ENCODE assay signal across 17 mouse cellular contexts in genomic region chr4:103005190-103005945, GRCm38 (mm10). TPM values are rescaled to one million over a fixed set of nuclear protein-coding genes. Genes with fewer than 3 reads are reported as not detected.
DNase-seq lines count a peak whose midpoint lies in the region; ATAC-seq and TF ChIP-seq lines count a peak whose summit lies in the region.
"Had no signal": no experiment of that assay in that cellular context is flagged by ENCODE, and none has a peak within 500 bp of the region (broad histone marks: within the 10 kb centered on the region; RNA-seq: fewer than 3 reads in every experiment).

No protein-coding gene starts in this region.

- no peaks in the 10 kb centered on the region for H3K9me3 ChIP-seq in embryonic facial prominence, embryonic 12.5 days
- H3K9me3 ChIP-seq in limb, embryonic 12.5 days = no peaks in the 10 kb centered on the region
- H3K9me3 ChIP-seq: hindbrain, embryonic 15.5 days; midbrain, embryonic 15.5 days had no signal

- no peak overlapping the region for H3K4me3 ChIP-seq in embryonic facial prominence, embryonic 12.5 days
- H3K4me3 ChIP-seq in limb, embryonic 12.5 days (replicated peaks) = no peak overlapping the region
- H3K4me3 ChIP-seq in cerebellum, adult 2 months (replicated peaks; ENCODE audit: insufficient read depth, low read depth, low read length) = no peak overlapping the region
- H3K4me3 ChIP-seq: hindbrain, embryonic 15.5 days; midbrain, embryonic 15.5 days had no signal

- H3K4me1 ChIP-seq in embryonic facial prominence, embryonic 12.5 days = peaks cover 19% of the 10 kb centered on the region
- peaks cover 32% of the 10 kb centered on the region for H3K4me1 ChIP-seq in limb, embryonic 12.5 days (replicated peaks)
- H3K4me1 ChIP-seq in cerebellum, adult 2 months (ENCODE audit: control insufficient read depth, insufficient read depth, low read length) = no peaks in the 10 kb centered on the region

- no peak overlapping the region for H3K9ac ChIP-seq in embryonic facial prominence, embryonic 12.5 days
- H3K9ac ChIP-seq in limb, embryonic 12.5 days (replicated peaks) = no peak overlapping the region
- H3K9ac ChIP-seq: hindbrain, embryonic 15.5 days; midbrain, embryonic 15.5 days had no signal

- H3K27ac ChIP-seq in embryonic facial prominence, embryonic 12.5 days = peak overlapping the region; percentile 88
- peak overlapping the region; percentile 91 for H3K27ac ChIP-seq in limb, embryonic 12.5 days
- H3K27ac ChIP-seq in cerebellum, adult 2 months (ENCODE audit: insufficient read depth, low read length) = no peak overlapping the region
- H3K27ac ChIP-seq: hindbrain, embryonic 15.5 days; midbrain, embryonic 15.5 days had no signal

- no peak for ATAC-seq in embryonic facial prominence, embryonic 12.5 days (ENCODE audit: insufficient number of reproducible peaks, insufficient read depth, low FRiP score, low TSS enrichment)
- no peak for ATAC-seq in limb, embryonic 12.5 days (ENCODE audit: insufficient number of reproducible peaks, insufficient read depth, low FRiP score, low TSS enrichment, low read depth)
- ATAC-seq in megakaryocyte-erythroid progenitor cell, adult 5-6 weeks (replicated peaks; ENCODE audit: low FRiP score, low TSS enrichment, poor library complexity, severe bottlenecking) = no peak
- ATAC-seq: midbrain, embryonic 15.5 days had no signal

- H3K4me2 ChIP-seq in embryonic facial prominence, embryonic 12.5 days (replicated peaks) = no peak overlapping the region
- H3K4me2 ChIP-seq in limb, embryonic 12.5 days = no peak overlapping the region
- H3K4me2 ChIP-seq: hindbrain, embryonic 15.5 days; midbrain, embryonic 15.5 days had no signal

- 21% methylated on average over 15 of the region's 15 CpGs for WGBS in embryonic facial prominence, embryonic 12.5 days
- WGBS in limb, embryonic 12.5 days = 10% methylated on average over 15 of the region's 15 CpGs
- 71% methylated on average over 15 of the region's 15 CpGs for WGBS in cerebellum, adult 2 months

- peak; percentile 2 for DNase-seq in thymus, postnatal 14 days
- no peak for DNase-seq in thymus, postnatal 10 days (ENCODE audit: low spot score in 2 of 2)
- DNase-seq in cerebellum, postnatal 36 days = no peak
- no peak for DNase-seq in cerebellum, adult 2 months
- DNase-seq: cerebellum, adult 18-20 months; lung, adult 18-20 months; lung, postnatal 4 days; thymus, postnatal 36 days had no signal

- no peaks in the 10 kb centered on the region for H3K36me3 ChIP-seq in embryonic facial prominence, embryonic 12.5 days
- no peaks in the 10 kb centered on the region for H3K36me3 ChIP-seq in limb, embryonic 12.5 days
- H3K36me3 ChIP-seq: hindbrain, embryonic 15.5 days; midbrain, embryonic 15.5 days had no signal

- no peaks in the 10 kb centered on the region for H3K27me3 ChIP-seq in embryonic facial prominence, embryonic 12.5 days
- H3K27me3 ChIP-seq in limb, embryonic 12.5 days = no peaks in the 10 kb centered on the region
- no peaks in the 10 kb centered on the region for H3K27me3 ChIP-seq in cerebellum, adult 2 months (ENCODE audit: control insufficient read depth, insufficient read depth, low read length)
- H3K27me3 ChIP-seq: hindbrain, embryonic 15.5 days; midbrain, embryonic 15.5 days had no signal

- no peak for TF ChIP-seq POLR2A in cerebellum, adult 2 months (IDR thresholded peaks at IDR 0.05; ENCODE audit: borderline replicate concordance, insufficient read depth, low read length)

- no peak for TF ChIP-seq CTCF in cerebellum, adult 2 months (IDR thresholded peaks at IDR 0.05; ENCODE audit: borderline replicate concordance, insufficient read depth, low read depth, low read length)

RNA-seq across cellular contexts. Expression of gene Insl5, which starts 21.3 kb away (rescaled TPM):
- polyA plus RNA-seq in embryonic facial prominence, embryonic 12.5 days (2016; fragmentation: Nextera tagmentation; extraction: Ambion mirVana) = 0.24 TPM in 1 of 2 replicates, not detected in the other
- not detected in 2 replicates for polyA plus RNA-seq in limb, embryonic 12.5 days (2016; fragmentation: Nextera tagmentation; extraction: Ambion mirVana)
- 2.3 and 2.6 TPM in 2 replicates for polyA plus RNA-seq in cerebellum, adult 2 months (2012; rRNA removed)
- total RNA-seq in megakaryocyte-erythroid progenitor cell, adult 5-6 weeks (2014; fragmentation: Nextera tagmentation) = not detected in 2 replicates
- not detected in 2 replicates for total RNA-seq in megakaryocyte-erythroid progenitor cell, adult 5-6 weeks (2017)
- total RNA-seq: neutrophil, adult 5-6 weeks had no signal
- polyA plus RNA-seq: gonadal fat pad, adult 2 months; heart, embryonic 14.5 days; kidney, embryonic 14.5 days had no signal

RNA-seq across cellular contexts. Expression of gene Tctex1d1, which starts 27.0 kb away (rescaled TPM):
- polyA plus RNA-seq in embryonic facial prominence, embryonic 12.5 days (2016; fragmentation: Nextera tagmentation; extraction: Ambion mirVana) = 1.4 and 1.6 TPM in 2 replicates
- polyA plus RNA-seq in limb, embryonic 12.5 days (2016; fragmentation: Nextera tagmentation; extraction: Ambion mirVana) = 0.28 and 0.80 TPM in 2 replicates
- polyA plus RNA-seq in cerebellum, adult 2 months (2012; rRNA removed) = 0.34 and 0.43 TPM in 2 replicates
- total RNA-seq in megakaryocyte-erythroid progenitor cell, adult 5-6 weeks (2014; fragmentation: Nextera tagmentation) = not detected in 2 replicates
- total RNA-seq in megakaryocyte-erythroid progenitor cell, adult 5-6 weeks (2017) = not detected in 2 replicates
- total RNA-seq: neutrophil, adult 5-6 weeks had no signal
- polyA plus RNA-seq: heart, embryonic 14.5 days had no signal
